Mouse (Mus musculus) limb, embryonic 12.5 days (tissue): ENCODE results near the gene Fam53b. TPM values are rescaled to one million over a fixed set of nuclear protein-coding genes. Genes with fewer than 3 reads are reported as not detected.

Source experiments
- ATAC-seq: fragments of 200-750 bp; cut with Nextera tagmentation; 2 replicates; pipeline ENCODE4 v1.8.0; 2017; ENCODE audit warnings: low read depth, moderate TSS enrichment; ENCODE audit not compliant: insufficient number of reproducible peaks, insufficient read depth, low FRiP score, low TSS enrichment
- H3K27ac ChIP-seq: fragments of 300-500 bp; sonication (generic); 2 replicates; pipeline ENCODE4 v1.5.1; 2016; ENCODE audit warnings: mild to moderate bottlenecking, moderate library complexity
- H3K27me3 ChIP-seq: fragments of 300-500 bp; sonication (generic); 2 replicates; pipeline ENCODE4 v1.6.1; 2016; ENCODE audit warnings: mild to moderate bottlenecking, moderate library complexity
- H3K36me3 ChIP-seq: fragments of 300-500 bp; sonication (generic); 2 replicates; pipeline ENCODE4 v1.6.1; 2016; ENCODE audit warnings: mild to moderate bottlenecking, moderate library complexity
- H3K4me1 ChIP-seq: fragments of 300-500 bp; sonication (generic); replicated peaks from 2 replicates; pipeline ENCODE4 v1.6.1; 2016
- H3K4me2 ChIP-seq: fragments of 300-500 bp; sonication (generic); 2 replicates; pipeline ENCODE4 v1.6.1; 2016; ENCODE audit warnings: mild to moderate bottlenecking, moderate library complexity
- H3K4me3 ChIP-seq: fragments of 300-500 bp; sonication (generic); replicated peaks from 2 replicates; pipeline ENCODE4 v1.5.1; 2016; ENCODE audit warnings: mild to moderate bottlenecking
- H3K9ac ChIP-seq: fragments of 300-500 bp; sonication (generic); replicated peaks from 2 replicates; pipeline ENCODE4 v1.6.1; 2016; ENCODE audit warnings: mild to moderate bottlenecking, moderate library complexity
- H3K9me3 ChIP-seq: fragments of 300-500 bp; sonication (generic); 2 replicates; pipeline ENCODE4 v1.6.1; 2016; ENCODE audit warnings: mild to moderate bottlenecking, moderate library complexity
- WGBS: fragments of 180-500 bp; shearing (Covaris S2); methylation state at CpG from one replicate; pipeline ENCODE4 v1.1.7; 2016; 5-methylcytosine and 5-hydroxymethylcytosine counted together
- polyA plus RNA-seq: library from polyadenylated mRNA; unstranded; fragments of >200 nt; fragmentation: Nextera tagmentation; extraction: Ambion mirVana; gene quantifications from 2 replicates; pipeline ENCODE4 v1.2.1, GENCODE M21; 2016

Fam53b gene
- polyA plus RNA-seq, 1 experiment from 2014 or later = 27.7 TPM

GRCm38 (mm10) chr7:132687897-132688296, 125.8 kb downstream of the Fam53b start:
- Histone ChIP-seq H3K27me3 (no peaks in the 10 kb centered on the region), H3K4me2 (no peak overlapping the region), H3K9ac (no peak overlapping the region), H3K4me1 (peaks cover 31% of the 10 kb centered on the region), H3K9me3 (no peaks in the 10 kb centered on the region), H3K27ac (peak overlapping the region; percentile 64), H3K4me3 (no peak overlapping the region), H3K36me3 (no peaks in the 10 kb centered on the region)
- no peak for ATAC-seq
- WGBS = 61% methylated on average over 2 of the region's 2 CpGs

- Histone ChIP-seq H3K4me2 (no peak overlapping the region), H3K36me3 (no peaks in the 10 kb centered on the region), H3K27ac (no peak overlapping the region), H3K9me3 (no peaks in the 10 kb centered on the region), H3K27me3 (no peaks in the 10 kb centered on the region), H3K4me3 (no peak overlapping the region), H3K4me1 (peaks cover 22% of the 10 kb centered on the region), H3K9ac (no peak overlapping the region)
- 90% methylated on average over 3 of the region's 3 CpGs for WGBS
- ATAC-seq = no peak
Observed at GRCm38 (mm10) chr7:132686515-132686914, 127.2 kb downstream of the Fam53b start.

DNA sequence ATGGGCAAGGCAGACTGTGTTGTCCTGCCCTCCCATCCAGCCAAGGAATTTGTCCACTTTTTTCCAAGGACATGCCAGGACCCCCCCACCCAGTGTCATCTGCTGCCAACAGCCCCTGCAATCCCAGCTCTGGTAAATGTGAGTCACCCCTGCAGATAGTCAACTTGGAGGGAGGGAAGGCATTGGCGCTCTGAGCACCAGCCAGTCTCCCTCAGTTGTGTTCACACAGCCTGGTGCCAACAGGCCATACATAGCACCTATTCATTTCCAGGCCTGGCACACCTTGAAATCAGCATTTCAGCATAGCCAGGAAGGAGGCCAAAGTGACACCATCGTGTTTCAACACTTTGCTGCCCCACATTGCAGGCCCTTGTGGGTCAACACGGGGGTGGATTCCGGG, 129.8 kb downstream of the Fam53b start:
- H3K4me1 ChIP-seq = peaks cover 20% of the 10 kb centered on the region
- no peak overlapping the region for H3K4me2 ChIP-seq
- H3K4me3 ChIP-seq = no peak overlapping the region
- 90% methylated on average over 4 of the region's 4 CpGs for WGBS
- no peak overlapping the region for H3K27ac ChIP-seq
- no peaks in the 10 kb centered on the region for H3K27me3 ChIP-seq
- no peaks in the 10 kb centered on the region for H3K9me3 ChIP-seq
- H3K9ac ChIP-seq = no peak overlapping the region
- no peak for ATAC-seq
- H3K36me3 ChIP-seq = no peaks in the 10 kb centered on the region

DNA sequence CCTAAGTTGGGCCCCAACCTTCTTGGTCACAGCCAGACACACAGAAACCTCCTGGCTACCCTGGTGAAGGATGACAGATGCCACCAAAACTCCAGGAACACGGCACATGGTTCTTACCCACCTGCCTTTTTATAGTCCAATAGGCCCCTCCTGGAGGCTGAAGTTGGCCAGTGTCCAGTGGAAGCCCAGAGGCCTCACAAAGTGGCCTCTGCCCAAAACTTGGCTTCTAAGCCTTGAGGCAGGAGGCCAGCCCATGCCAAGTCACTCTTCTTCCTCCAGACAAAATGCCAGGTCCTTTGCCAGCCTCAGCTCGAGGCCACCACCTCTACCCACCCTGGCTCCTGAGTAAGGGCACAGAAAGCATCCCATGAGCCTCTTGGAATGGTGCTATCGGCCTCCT, 130.8 kb downstream of the Fam53b start:
- H3K4me1 ChIP-seq = peaks cover 12% of the 10 kb centered on the region
- WGBS = 73% methylated on average over 3 of the region's 3 CpGs
- H3K27ac ChIP-seq = no peak overlapping the region
- no peak overlapping the region for H3K4me2 ChIP-seq
- H3K4me3 ChIP-seq = no peak overlapping the region
- ATAC-seq = no peak
- H3K9me3 ChIP-seq = no peaks in the 10 kb centered on the region
- no peak overlapping the region for H3K9ac ChIP-seq
- H3K27me3 ChIP-seq = no peaks in the 10 kb centered on the region
- no peaks in the 10 kb centered on the region for H3K36me3 ChIP-seq

- Histone ChIP-seq H3K4me1 (peaks cover 12% of the 10 kb centered on the region), H3K9ac (no peak overlapping the region), H3K27ac (no peak overlapping the region), H3K36me3 (no peaks in the 10 kb centered on the region), H3K9me3 (no peaks in the 10 kb centered on the region), H3K4me3 (no peak overlapping the region), H3K4me2 (no peak overlapping the region), H3K27me3 (no peaks in the 10 kb centered on the region)
- ATAC-seq = no peak
- WGBS = 81% methylated on average over 3 of the region's 3 CpGs
Observed at GRCm38 (mm10) chr7:132682336-132682735, 131.3 kb downstream of the Fam53b start.

GRCm38 (mm10) chr7:132681831-132682230, 131.9 kb downstream of the Fam53b start:
- ATAC-seq = no peak
- Histone ChIP-seq H3K4me3 (no peak overlapping the region), H3K4me1 (peaks cover 12% of the 10 kb centered on the region), H3K4me2 (no peak overlapping the region), H3K27ac (no peak overlapping the region), H3K36me3 (no peaks in the 10 kb centered on the region), H3K27me3 (no peaks in the 10 kb centered on the region), H3K9me3 (no peaks in the 10 kb centered on the region), H3K9ac (no peak overlapping the region)
- WGBS = 88% methylated on average over 1 of the region's 1 CpGs

DNA sequence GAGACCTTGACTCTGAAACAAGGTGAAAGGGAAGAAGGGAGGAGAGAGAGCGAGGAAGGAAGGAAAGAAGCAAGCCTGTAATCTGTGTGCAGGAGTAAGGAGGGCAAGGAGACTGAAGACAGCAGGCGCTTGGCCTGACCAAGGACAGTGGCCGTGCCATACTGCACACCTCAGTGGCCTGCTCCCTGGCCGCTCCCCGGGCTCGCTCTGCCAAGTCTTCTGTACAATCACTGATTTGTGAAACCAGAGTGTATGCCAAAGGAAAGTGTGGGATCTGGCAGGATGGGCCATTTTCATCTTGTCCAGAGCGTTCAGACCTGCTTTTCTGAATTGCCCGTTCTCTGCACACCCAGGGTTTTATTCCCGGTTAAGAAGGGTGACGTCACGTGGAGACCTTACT, 132.4 kb downstream of the Fam53b start:
- 89% methylated on average over 11 of the region's 11 CpGs for WGBS
- H3K4me1 ChIP-seq = peaks cover 12% of the 10 kb centered on the region
- H3K27ac ChIP-seq = no peak overlapping the region
- ATAC-seq = no peak
- no peak overlapping the region for H3K9ac ChIP-seq
- H3K4me3 ChIP-seq = no peak overlapping the region
- no peaks in the 10 kb centered on the region for H3K27me3 ChIP-seq
- H3K4me2 ChIP-seq = no peak overlapping the region
- no peaks in the 10 kb centered on the region for H3K36me3 ChIP-seq
- H3K9me3 ChIP-seq = no peaks in the 10 kb centered on the region

DNA sequence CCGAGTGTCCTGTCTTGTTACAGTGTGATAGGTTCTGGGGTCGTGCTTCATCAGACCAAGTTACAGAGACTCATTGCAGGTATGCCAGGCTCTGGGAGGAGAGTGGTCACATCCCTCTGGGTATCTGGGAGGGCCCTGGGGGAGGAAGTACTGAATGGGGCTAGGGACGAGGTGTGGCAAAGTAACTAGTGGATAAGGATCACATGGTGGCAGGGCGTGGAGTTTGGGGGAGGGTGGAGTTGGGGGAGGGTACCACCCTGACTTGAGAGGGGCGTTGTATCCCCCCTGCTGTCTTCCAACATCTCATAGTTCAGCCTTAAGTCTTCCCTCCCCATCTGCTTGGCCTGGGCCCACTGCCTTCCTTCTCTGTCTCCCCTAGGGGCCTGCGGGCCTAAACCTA, 134.1 kb downstream of the Fam53b start:
- Histone ChIP-seq H3K36me3 (no peaks in the 10 kb centered on the region), H3K9me3 (no peaks in the 10 kb centered on the region), H3K4me2 (no peak overlapping the region), H3K4me1 (peaks cover 12% of the 10 kb centered on the region), H3K4me3 (no peak overlapping the region), H3K27ac (no peak overlapping the region), H3K27me3 (no peaks in the 10 kb centered on the region), H3K9ac (no peak overlapping the region)
- ATAC-seq = no peak
- 79% methylated on average over 6 of the region's 6 CpGs for WGBS

DNA sequence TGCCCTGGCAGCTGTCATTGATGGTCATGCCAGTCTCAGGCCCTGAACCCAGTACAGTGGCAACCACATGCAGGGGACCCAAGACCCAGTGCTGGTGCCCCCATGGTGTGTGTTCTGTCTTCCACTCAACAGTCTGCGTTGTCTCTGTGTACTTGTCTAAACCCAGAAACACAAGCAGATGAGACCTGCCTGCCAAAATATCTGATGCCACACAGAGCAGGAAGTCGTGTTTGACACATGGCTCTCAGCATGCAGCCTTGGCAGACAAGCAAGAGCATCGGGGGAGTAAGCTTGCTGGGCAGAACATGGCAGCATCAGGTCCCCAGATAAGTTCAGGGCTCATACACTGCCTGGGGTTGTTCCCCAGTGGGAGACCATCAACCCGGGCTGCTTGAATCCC, 134.6 kb downstream of the Fam53b start:
- 77% methylated on average over 4 of the region's 4 CpGs for WGBS

DNA sequence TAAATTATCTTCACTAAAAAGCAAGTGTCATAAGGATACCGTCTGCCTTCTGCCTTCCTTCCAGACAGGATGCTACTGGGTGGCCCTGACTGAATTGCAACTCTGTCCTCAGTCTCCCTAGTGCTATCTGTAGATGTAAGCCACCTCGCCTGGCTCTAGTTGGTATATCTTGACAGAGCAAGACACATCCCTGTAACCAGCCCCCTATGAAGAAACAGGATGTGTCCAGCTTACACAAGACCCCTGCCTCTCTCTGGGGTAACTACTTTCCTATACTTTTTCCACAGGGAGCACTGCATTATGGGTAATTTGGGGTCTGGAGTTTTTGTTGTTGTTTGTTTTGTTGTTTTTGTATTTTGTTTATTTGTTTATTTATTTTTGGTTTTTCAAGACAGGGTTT, 137.8 kb downstream of the Fam53b start:
- ATAC-seq = no peak
- no peaks in the 10 kb centered on the region for H3K27me3 ChIP-seq
- no peak overlapping the region for H3K9ac ChIP-seq
- H3K4me2 ChIP-seq = no peak overlapping the region
- no peak overlapping the region for H3K27ac ChIP-seq
- 89% methylated on average over 2 of the region's 2 CpGs for WGBS
- no peaks in the 10 kb centered on the region for H3K9me3 ChIP-seq
- H3K4me3 ChIP-seq = no peak overlapping the region
- H3K4me1 ChIP-seq = 0 out of 2 replicates have a peak, but pooled peaks cover 3% of the 10 kb centered on the region
- H3K36me3 ChIP-seq = no peaks in the 10 kb centered on the region

More for the DNA sequence above, 134.6 kb downstream of the Fam53b start:
- H3K4me3 ChIP-seq = no peak overlapping the region
- H3K4me2 ChIP-seq = no peak overlapping the region
- H3K9me3 ChIP-seq = no peaks in the 10 kb centered on the region
- H3K4me1 ChIP-seq = peaks cover 12% of the 10 kb centered on the region
- H3K27ac ChIP-seq = no peak overlapping the region
- ATAC-seq = no peak
- no peaks in the 10 kb centered on the region for H3K27me3 ChIP-seq
- no peak overlapping the region for H3K9ac ChIP-seq
- H3K36me3 ChIP-seq = no peaks in the 10 kb centered on the region

GRCm38 (mm10) chr7:132673931-132674755, 139.5 kb downstream of the Fam53b start:
- Histone ChIP-seq H3K4me2 (no peak overlapping the region), H3K4me1 (0 out of 2 replicates have a peak, but pooled peaks cover 3% of the 10 kb centered on the region), H3K4me3 (no peak overlapping the region), H3K27ac (no peak overlapping the region), H3K9me3 (no peaks in the 10 kb centered on the region), H3K36me3 (no peaks in the 10 kb centered on the region), H3K27me3 (no peaks in the 10 kb centered on the region), H3K9ac (no peak overlapping the region)
- ATAC-seq = no peak
- WGBS = 67% methylated on average over 17 of the region's 17 CpGs

GRCm38 (mm10) chr7:132672481-132672959, 141.2 kb downstream of the Fam53b start:
- no peaks in the 10 kb centered on the region for H3K36me3 ChIP-seq
- H3K9ac ChIP-seq = no peak overlapping the region
- ATAC-seq = no peak
- H3K4me1 ChIP-seq = 0 out of 2 replicates have a peak, but pooled peaks cover 3% of the 10 kb centered on the region
- no peaks in the 10 kb centered on the region for H3K27me3 ChIP-seq
- no peak overlapping the region for H3K4me2 ChIP-seq
- H3K4me3 ChIP-seq = no peak overlapping the region
- H3K9me3 ChIP-seq = no peaks in the 10 kb centered on the region
- 63% methylated on average over 7 of the region's 7 CpGs for WGBS
- no peak overlapping the region for H3K27ac ChIP-seq
